Mouse (Mus musculus) midbrain, embryonic 11.5 days (tissue): ENCODE results near the gene Insyn1. TPM values are rescaled to one million over a fixed set of nuclear protein-coding genes. Genes with fewer than 3 reads are reported as not detected.

ENCODE experiments used
- ATAC-seq: fragments of 200-750 bp; cut with Nextera tagmentation; 2 replicates; pipeline ENCODE4 v1.8.0; 2017; ENCODE audit warnings: moderate TSS enrichment, moderate library complexity; ENCODE audit not compliant: low FRiP score
- DNase-seq: peaks from one replicate; pipeline ENCODE4 v3.0.0; 2015; ENCODE audit warnings: low spot score; ENCODE audit errors: missing footprints
- H3K27ac ChIP-seq: fragments of 300-500 bp; sonication (generic); 2 replicates; pipeline ENCODE4 v1.5.1; 2014; ENCODE audit warnings: low read depth, low read length
- H3K27me3 ChIP-seq: fragments of 300-500 bp; sonication (generic); 2 replicates; pipeline ENCODE4 v1.6.1; 2014; ENCODE audit warnings: mild to moderate bottlenecking, low read length, moderate library complexity, mixed read lengths; ENCODE audit not compliant: control insufficient read depth, insufficient read depth
- H3K36me3 ChIP-seq: fragments of 300-500 bp; sonication (generic); 2 replicates; pipeline ENCODE4 v1.6.1; 2014; ENCODE audit warnings: mild to moderate bottlenecking, low read length, moderate library complexity, mixed read lengths; ENCODE audit not compliant: control insufficient read depth, insufficient read depth
- H3K4me1 ChIP-seq: fragments of 300-500 bp; sonication (generic); 2 replicates; pipeline ENCODE4 v1.6.1; 2014; ENCODE audit warnings: low read length; ENCODE audit not compliant: control insufficient read depth, insufficient read depth
- H3K4me2 ChIP-seq: fragments of 300-500 bp; sonication (generic); 2 replicates; pipeline ENCODE4 v1.6.1; 2014; ENCODE audit warnings: mild to moderate bottlenecking, moderate library complexity
- H3K4me3 ChIP-seq: fragments of 300-500 bp; sonication (generic); 2 replicates; pipeline ENCODE4 v1.5.1; 2014; ENCODE audit warnings: low read depth, low read length
- H3K9ac ChIP-seq: fragments of 300-500 bp; sonication (generic); 2 replicates; pipeline ENCODE4 v1.6.1; 2014; ENCODE audit warnings: low read length
- H3K9me3 ChIP-seq: fragments of 300-500 bp; sonication (generic); 2 replicates; pipeline ENCODE4 v1.6.1; 2016; ENCODE audit warnings: low read length; ENCODE audit not compliant: control insufficient read depth
- WGBS: fragments of 180-500 bp; shearing (Covaris S2); extraction: QIAGEN DNeasy Blood & Tissue Kit; methylation state at CpG from one replicate; pipeline ENCODE4 v1.1.7; 2014; 5-methylcytosine and 5-hydroxymethylcytosine counted together
- polyA plus RNA-seq: library from polyadenylated mRNA; unstranded; fragments of >200 nt; fragmentation: Nextera tagmentation; extraction: Ambion mirVana; gene quantifications from 2 replicates; pipeline ENCODE4 v1.2.1, GENCODE M21; 2014

Gene Insyn1
- polyA plus RNA-seq, 1 experiment from 2014 or later: 1.8 TPM

- DNase-seq: peak; percentile 21
- no peak for ATAC-seq
- Histone ChIP-seq H3K36me3 (no peaks in the 10 kb centered on the region), H3K9ac (no peak overlapping the region), H3K9me3 (no peaks in the 10 kb centered on the region), H3K4me1 (no peaks in the 10 kb centered on the region), H3K27me3 (no peaks in the 10 kb centered on the region), H3K4me2 (no peak overlapping the region), H3K27ac (no peak overlapping the region), H3K4me3 (no peak overlapping the region)
- WGBS: 67% methylated on average over 4 of the region's 4 CpGs
Measured at GRCm38 (mm10) chr9:58521883-58522423, 33.5 kb downstream of the Insyn1 start.

DNA sequence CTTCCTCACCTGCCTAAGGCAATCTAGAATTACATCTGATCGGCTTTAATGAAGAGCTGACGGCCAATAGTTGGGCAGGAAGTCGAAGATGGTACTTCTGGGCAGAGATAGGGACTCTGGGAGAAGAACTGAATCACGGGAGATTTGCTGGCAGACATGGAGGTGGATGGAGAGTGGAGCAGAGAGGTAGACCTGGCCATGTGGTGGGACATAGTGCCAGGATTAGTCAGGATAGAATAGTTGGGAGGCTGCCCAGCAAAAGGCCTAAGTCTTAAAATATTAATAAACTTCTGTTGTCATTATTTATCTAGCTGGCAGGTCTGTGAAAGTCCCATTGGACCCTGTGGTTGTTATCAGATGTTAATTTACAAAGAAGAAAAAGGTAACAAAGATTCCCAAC, 36.7 kb downstream of the Insyn1 start:
- Histone ChIP-seq H3K4me2 (no peak overlapping the region), H3K4me1 (no peaks in the 10 kb centered on the region), H3K9me3 (no peaks in the 10 kb centered on the region), H3K4me3 (no peak overlapping the region), H3K36me3 (no peaks in the 10 kb centered on the region; the same call in 1 of the 2 replicates), H3K9ac (no peak overlapping the region), H3K27ac (no peak overlapping the region), H3K27me3 (no peaks in the 10 kb centered on the region)
- DNase-seq: peak; percentile 35
- WGBS: 86% methylated on average over 4 of the region's 4 CpGs
- no peak for ATAC-seq

DNA sequence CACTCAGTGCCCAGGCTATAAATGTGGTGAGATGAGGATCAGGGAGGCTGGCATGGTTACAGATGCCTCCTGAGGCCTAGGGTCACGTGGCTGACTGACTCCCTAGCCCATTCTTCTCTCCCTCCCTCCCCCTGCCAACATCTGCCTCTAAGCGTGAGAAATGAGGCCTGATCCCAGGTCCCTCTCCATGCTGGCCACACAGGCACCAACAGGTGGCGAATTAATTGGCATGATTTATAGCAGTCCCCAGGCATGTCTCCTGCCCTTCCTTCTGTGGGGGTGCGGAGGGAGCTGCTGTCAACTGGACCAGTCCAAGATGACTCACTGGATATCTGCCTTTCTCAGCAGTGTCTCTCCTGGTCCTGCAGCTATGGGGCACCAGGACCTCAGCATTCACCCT, 39.4 kb downstream of the Insyn1 start:
- Histone ChIP-seq H3K27me3 (no peaks in the 10 kb centered on the region), H3K9me3 (no peaks in the 10 kb centered on the region), H3K36me3 (no peaks in the 10 kb centered on the region; the same call in 1 of the 2 replicates), H3K4me3 (no peak overlapping the region), H3K9ac (no peak overlapping the region), H3K27ac (no peak overlapping the region), H3K4me1 (no peaks in the 10 kb centered on the region), H3K4me2 (no peak overlapping the region)
- DNase-seq (no peak), ATAC-seq (no peak)
- 76% methylated on average over 4 of the region's 4 CpGs for WGBS

DNA sequence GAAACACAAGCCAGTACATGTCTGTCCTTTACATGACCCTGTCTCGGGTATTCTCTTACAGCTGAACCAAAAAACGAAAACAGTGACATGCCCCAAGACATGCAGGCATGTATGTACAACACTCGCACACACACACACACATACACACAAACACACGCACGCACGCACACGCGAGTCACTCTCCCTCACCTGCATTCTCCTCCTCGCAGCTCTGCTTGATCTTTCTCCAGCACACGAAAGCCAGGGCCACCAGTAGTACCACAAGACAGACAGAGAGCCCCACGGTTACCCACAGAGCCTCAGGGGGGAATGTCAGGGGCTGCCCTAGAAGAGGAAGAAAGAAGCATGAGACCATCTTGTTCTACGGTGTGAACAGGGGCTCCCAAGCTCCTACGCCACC, 42.0 kb downstream of the Insyn1 start:
- DNase-seq (no peak), ATAC-seq (no peak)
- Histone ChIP-seq H3K4me3 (no peak overlapping the region), H3K4me2 (no peak overlapping the region), H3K9ac (no peak overlapping the region), H3K9me3 (no peaks in the 10 kb centered on the region), H3K27ac (no peak overlapping the region), H3K4me1 (no peaks in the 10 kb centered on the region), H3K36me3 (no peaks in the 10 kb centered on the region; the same call in 1 of the 2 replicates), H3K27me3 (no peaks in the 10 kb centered on the region)
- WGBS: 94% methylated on average over 13 of the region's 13 CpGs

GRCm38 (mm10) chr9:58532236-58532635, 43.8 kb downstream of the Insyn1 start:
- H3K9ac ChIP-seq: no peak overlapping the region
- no peak overlapping the region for H3K4me2 ChIP-seq
- no peak overlapping the region for H3K4me3 ChIP-seq
- ATAC-seq (no peak), DNase-seq (no peak)
- H3K4me1 ChIP-seq: no peaks in the 10 kb centered on the region
- H3K36me3 ChIP-seq: no peaks in the 10 kb centered on the region; the same call in 1 of the 2 replicates
- no peaks in the 10 kb centered on the region for H3K9me3 ChIP-seq
- H3K27me3 ChIP-seq: no peaks in the 10 kb centered on the region
- WGBS: 91% methylated on average over 4 of the region's 4 CpGs
- H3K27ac ChIP-seq: no peak overlapping the region

DNA sequence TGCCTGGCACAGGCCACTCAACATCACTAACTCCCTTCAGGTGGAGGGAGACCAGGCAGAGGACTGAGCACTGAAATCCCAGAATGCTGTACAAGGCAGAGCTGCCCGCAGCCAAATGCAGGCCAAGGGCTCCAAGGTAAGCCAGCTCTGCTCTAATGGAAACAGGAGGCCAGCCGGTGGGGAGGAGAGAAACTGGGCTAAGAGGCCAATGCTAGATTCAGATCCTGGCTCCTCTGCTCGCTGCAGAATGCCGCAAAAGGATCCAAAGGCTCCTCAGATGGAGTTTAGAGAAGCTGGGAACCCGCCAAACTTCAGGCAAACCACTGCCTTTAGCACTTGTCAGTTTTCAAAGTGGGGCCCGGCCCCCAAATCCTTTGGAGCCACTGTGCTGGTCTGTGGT, 44.9 kb downstream of the Insyn1 start:
- WGBS: 89% methylated on average over 6 of the region's 6 CpGs
- ATAC-seq (no peak), DNase-seq (no peak)
- H3K27ac ChIP-seq: no peak overlapping the region
- H3K27me3 ChIP-seq: no peaks in the 10 kb centered on the region
- no peak overlapping the region for H3K9ac ChIP-seq
- no peaks in the 10 kb centered on the region for H3K4me1 ChIP-seq
- H3K9me3 ChIP-seq: no peaks in the 10 kb centered on the region
- H3K4me3 ChIP-seq: no peak overlapping the region
- H3K36me3 ChIP-seq: no peaks in the 10 kb centered on the region
- H3K4me2 ChIP-seq: no peak overlapping the region

DNA sequence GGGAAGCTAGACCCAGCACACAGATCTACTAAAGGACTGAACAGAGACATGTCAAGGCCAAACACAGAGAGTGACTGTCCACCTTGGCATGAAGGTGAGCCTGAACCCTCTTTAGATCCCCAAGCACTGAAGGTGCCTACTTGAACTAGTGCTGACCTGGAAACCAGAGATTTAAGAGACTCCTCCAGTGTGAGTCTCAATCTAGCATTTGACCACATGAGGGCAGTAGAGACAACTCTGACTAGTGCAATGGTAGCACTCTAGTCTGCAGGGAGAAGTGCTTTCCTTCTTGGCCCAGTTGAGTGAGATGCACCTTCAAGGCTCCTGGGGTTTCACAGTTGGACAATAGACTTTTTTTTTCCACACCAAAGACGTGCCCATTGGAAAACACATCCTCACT, 46.4 kb downstream of the Insyn1 start:
- no peaks in the 10 kb centered on the region for H3K27me3 ChIP-seq
- H3K4me3 ChIP-seq: no peak overlapping the region
- WGBS: 35% methylated on average over 1 of the region's 1 CpGs
- H3K4me1 ChIP-seq: no peaks in the 10 kb centered on the region
- H3K4me2 ChIP-seq: no peak overlapping the region
- ATAC-seq (no peak), DNase-seq (peak; percentile 91)
- no peak overlapping the region for H3K9ac ChIP-seq
- H3K9me3 ChIP-seq: no peaks in the 10 kb centered on the region; the same call in 1 of the 2 replicates
- no peaks in the 10 kb centered on the region for H3K36me3 ChIP-seq
- no peak overlapping the region for H3K27ac ChIP-seq

DNA sequence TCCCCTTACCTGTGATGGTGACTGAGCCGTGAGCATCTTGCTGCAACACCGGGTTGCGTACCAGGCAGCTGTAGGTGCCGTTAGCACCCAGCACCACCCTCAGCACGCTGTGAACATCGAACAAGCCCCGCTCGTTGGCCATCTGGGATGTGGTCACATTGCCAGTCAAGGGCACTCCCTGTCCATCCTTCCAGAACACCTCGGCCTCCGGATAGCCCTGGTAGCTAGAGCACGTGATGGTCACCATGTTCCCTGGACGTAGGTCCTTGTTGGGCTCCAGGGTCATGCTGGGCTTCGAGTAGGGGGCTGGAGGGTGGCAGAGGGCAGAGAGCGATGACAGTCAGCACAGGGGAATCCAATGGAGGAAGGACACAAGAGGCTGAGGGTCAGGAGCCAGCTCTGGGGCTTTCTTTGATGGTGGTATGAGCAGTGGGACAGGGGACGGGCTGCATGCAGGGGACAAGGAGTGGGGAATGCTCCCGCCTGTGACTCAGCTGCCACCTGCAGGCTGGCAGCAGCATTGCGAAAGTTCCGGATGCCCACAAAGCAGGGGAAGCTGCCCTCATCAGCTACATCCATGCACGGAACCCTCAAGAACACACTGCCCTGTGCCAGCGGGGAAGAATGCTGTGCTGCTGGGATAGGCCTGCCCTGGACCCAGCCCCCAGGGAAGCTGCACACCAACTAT, 47.2 kb downstream of the Insyn1 start:
- Histone ChIP-seq H3K4me3 (no peak overlapping the region), H3K27ac (no peak overlapping the region), H3K9me3 (no peaks in the 10 kb centered on the region; the same call in 1 of the 2 replicates), H3K4me1 (no peaks in the 10 kb centered on the region), H3K27me3 (no peaks in the 10 kb centered on the region), H3K4me2 (no peak overlapping the region), H3K9ac (no peak overlapping the region), H3K36me3 (no peaks in the 10 kb centered on the region)
- peak; percentile 87 for DNase-seq
- peak; percentile 24; the same call in 1 of the 2 replicates for ATAC-seq
- WGBS: 81% methylated on average over 20 of the region's 20 CpGs

DNA sequence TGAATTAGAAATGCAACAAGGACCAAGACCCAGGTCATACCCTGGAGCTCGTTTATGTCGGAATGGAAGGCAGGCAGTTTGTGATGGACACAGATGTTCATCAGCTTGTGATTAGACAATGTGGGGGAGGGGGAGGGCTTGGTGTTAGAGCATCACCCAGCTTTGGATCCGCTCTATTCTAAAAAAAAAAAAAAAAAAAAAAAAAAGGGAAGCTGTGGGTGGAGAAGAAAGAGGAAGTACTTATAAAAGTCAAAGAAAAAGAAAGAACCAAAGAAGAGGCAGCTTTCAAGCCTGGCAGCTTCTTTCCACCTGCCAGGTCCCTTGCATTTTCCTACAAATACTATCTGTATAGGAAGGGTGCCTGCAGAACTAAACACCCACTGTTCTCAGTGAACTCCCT, 49.4 kb downstream of the Insyn1 start:
- H3K4me3 ChIP-seq: no peak overlapping the region
- DNase-seq: no peak
- ATAC-seq: no peak
- no peaks in the 10 kb centered on the region for H3K4me1 ChIP-seq
- no peaks in the 10 kb centered on the region for H3K36me3 ChIP-seq
- 80% methylated on average over 3 of the region's 3 CpGs for WGBS
- H3K9me3 ChIP-seq: no peaks in the 10 kb centered on the region; the same call in 1 of the 2 replicates
- H3K27me3 ChIP-seq: no peaks in the 10 kb centered on the region
- no peak overlapping the region for H3K27ac ChIP-seq
- no peak overlapping the region for H3K9ac ChIP-seq
- H3K4me2 ChIP-seq: no peak overlapping the region
